In genomic region chr11:6480681-6481405, GRCm38 (mm10) we compare ENCODE assay signal across 2 mouse cellular contexts.
TF ChIP-seq lines count a peak whose summit lies in the region.

No protein-coding gene starts in this region.

TF ChIP-seq in CH12.LX, 34 proteins besides CTCF, POLR2A, EP300 and RAD21:
- TF ChIP-seq MYC (IDR thresholded peaks at IDR 0.05; ENCODE audit: low read depth, low read length) (no peak), BHLHE40 (IDR thresholded peaks at IDR 0.05; ENCODE audit: low read depth, low read length) (peak; percentile 65)

TF ChIP-seq in myocyte, 11 proteins besides CTCF, POLR2A, EP300 and RAD21:
- TF ChIP-seq MYOG (IDR thresholded peaks at IDR 0.05; ENCODE audit: control insufficient read depth in 1 of 3, insufficient read depth in 1 of 3, insufficient read length in 2 of 3, low read depth in 2 of 3) (peak; percentile 88 to 100 (median 92)), POLR2AphosphoS2 (IDR thresholded peaks at IDR 0.05; ENCODE audit: insufficient read length, low read depth) (peak; percentile 15), MAX (IDR thresholded peaks at IDR 0.05; ENCODE audit: low read depth) (no peak), TCF3 (IDR thresholded peaks at IDR 0.05; ENCODE audit: insufficient read length, low read depth) (peak; percentile 95), TCF12 (IDR thresholded peaks at IDR 0.05; ENCODE audit: insufficient read depth, poor library complexity, severe bottlenecking) (peak; percentile 95), USF1 (IDR thresholded peaks at IDR 0.05; ENCODE audit: low read depth) (no peak), MYOD1 (IDR thresholded peaks at IDR 0.05; ENCODE audit: control insufficient read depth in 1 of 3, insufficient read length in 2 of 3, low read depth in 2 of 3) (peak; percentile 78 to 97 (median 95)), E2F4 (IDR thresholded peaks at IDR 0.05; ENCODE audit: insufficient read depth) (no peak), CEBPB (IDR thresholded peaks at IDR 0.05; ENCODE audit: insufficient read depth, poor library complexity, severe bottlenecking) (no peak), REST (IDR thresholded peaks at IDR 0.05; ENCODE audit: insufficient read depth, insufficient read length) (no peak), SRF (IDR thresholded peaks at IDR 0.05; ENCODE audit: control insufficient read depth, insufficient read length, low read depth) (no peak)
